Mouse (Mus musculus) brain, adult 2 months (tissue): Measurements from ENCODE around the gene Cadm1.
A peak's percentile ranks its signal among the peaks of the same experiment; 100 is the strongest.

Experiments
- DNase-seq: peaks from one replicate; pipeline ENCODE4 v3.0.0; 2011; ENCODE audit warnings: low read depth, low spot score

Gene Cadm1

GRCm38 (mm10) chr9:47669206-47669605 is 139.2 kb downstream of the Cadm1 start:
- DNase-seq = no peak

DNA sequence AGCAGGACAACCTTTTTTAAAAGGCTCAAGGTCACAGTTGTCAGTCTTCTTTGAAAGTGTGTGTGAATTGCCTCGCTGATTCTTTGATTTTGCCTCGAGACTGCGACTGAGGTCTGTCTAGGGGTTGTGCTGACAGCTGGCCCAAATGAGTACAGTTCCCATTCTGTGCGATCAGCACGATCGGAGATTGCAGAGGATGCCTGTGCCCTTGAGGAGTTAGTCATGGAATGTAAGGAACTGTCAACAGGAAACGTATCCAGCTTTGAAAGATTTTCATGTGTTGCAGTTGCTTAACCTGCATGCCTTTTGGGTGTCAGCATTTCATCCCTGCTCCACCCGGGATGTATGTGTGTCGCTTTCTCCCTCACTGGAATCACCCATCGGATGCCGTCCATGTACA is 141.6 kb downstream of the Cadm1 start:
- no peak for DNase-seq

GRCm38 (mm10) chr9:47674766-47675713 is 145.1 kb downstream of the Cadm1 start:
- DNase-seq = peak; percentile 63

DNA sequence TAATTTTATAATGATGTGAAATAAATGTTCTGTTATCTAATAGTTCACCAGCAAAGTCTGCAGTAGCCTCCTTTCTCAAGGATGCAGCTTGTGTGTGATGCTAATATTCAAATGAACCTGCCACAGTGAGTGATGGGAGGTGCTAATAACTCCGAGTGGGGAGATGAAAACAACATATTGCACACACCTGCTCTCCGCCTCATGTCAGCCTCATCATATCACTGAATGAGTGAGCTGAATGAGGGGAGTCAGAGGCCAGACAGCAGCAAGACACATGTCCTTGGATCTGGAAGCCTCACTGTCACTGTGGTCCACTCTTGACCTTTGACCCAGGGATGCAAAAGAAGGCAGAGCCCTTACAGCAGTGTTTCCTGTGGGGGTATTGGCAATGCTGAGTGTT is 156.9 kb downstream of the Cadm1 start:
- no peak for DNase-seq

- no peak for DNase-seq
Observed at GRCm38 (mm10) chr9:47687604-47688003, 157.6 kb downstream of the Cadm1 start.

GRCm38 (mm10) chr9:47688297-47688696 is 158.3 kb downstream of the Cadm1 start:
- DNase-seq = no peak

GRCm38 (mm10) chr9:47692911-47693310 is 162.9 kb downstream of the Cadm1 start:
- no peak for DNase-seq

- peak; percentile 84 for DNase-seq
Observed at GRCm38 (mm10) chr9:47699026-47699425, 169.1 kb downstream of the Cadm1 start.

GRCm38 (mm10) chr9:47700021-47700420 is 170.0 kb downstream of the Cadm1 start:
- DNase-seq = no peak

DNA sequence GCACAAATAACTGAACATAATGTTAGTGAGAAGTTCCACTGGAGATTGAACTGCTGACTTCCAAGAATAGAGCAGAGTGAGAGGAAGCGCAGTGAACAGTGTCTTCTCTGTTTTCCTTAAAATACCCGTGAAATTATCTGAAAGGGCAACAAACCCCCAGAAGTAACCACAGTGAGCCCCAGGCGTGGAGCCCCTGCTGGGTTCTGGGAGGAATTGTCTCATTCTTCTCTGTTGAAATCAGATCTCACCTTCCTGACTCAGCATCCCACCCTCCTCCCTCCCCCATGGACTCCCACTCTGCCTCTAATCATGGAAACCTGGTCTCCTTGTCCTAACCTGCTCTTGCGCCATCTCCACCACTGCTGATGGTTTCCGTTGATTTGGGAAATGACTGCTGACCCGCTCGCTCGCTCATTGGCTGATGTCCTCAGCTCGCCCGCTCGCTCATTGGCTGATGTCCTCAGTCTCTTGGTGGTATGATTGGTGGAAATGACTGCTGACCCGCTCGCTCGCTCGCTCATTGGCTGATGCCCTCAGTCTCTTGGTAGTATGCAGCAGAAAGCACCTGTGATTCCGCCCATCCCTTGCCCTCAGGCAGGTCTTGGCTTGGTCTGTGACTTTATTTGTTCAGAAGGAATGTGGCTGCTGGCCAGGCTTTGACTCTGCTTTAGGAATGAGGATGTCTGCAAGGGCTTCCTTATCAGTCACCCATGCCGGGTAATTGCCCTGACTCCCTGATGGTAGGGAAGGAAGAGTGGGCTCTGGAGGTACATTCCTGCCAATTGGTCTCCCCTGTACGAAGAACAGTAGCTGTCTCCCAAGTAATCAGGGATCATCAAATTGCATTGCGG is 173.3 kb downstream of the Cadm1 start:
- DNase-seq = no peak

DNA sequence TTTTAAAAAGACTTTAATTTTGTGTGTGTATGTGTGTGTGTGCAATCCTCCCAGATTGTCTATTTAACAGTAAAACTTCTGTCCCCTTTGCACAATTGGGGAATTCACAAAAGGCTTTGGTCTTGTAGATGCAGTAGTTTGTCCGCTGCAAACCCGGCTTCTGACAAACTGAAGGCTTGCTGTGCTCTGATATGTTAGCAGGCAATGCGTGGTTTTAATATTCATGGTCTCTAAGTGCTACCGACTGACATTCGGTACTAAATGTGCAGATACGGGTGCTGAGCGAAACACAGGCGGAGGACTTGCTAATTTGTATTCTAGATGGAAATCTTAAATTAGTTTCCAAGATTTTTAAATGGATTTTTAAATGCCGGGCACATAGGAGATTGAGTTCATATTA is 176.4 kb downstream of the Cadm1 start:
- no peak for DNase-seq

GRCm38 (mm10) chr9:47707326-47707725 is 177.4 kb downstream of the Cadm1 start:
- no peak for DNase-seq

DNA sequence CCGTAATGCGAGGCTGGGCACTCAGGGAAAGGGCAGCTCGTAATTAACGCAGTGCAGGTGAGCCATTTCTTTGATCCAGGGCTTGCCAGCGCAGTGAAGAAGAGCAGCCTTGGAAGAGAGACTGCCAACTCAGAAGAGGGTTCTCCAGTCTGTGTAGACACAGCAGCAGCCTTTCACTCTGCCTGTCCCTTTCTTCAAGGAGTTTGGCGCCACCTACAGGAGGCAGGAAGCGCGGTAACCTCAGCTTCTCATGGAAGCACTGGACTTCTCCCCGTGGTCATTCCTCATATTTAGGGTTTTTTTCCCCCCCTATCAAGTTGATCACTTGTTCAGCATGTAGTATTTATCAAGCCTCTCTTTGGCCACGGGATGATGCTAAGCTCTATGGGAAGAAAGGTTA is 178.3 kb downstream of the Cadm1 start:
- DNase-seq = peak; percentile 95

DNA sequence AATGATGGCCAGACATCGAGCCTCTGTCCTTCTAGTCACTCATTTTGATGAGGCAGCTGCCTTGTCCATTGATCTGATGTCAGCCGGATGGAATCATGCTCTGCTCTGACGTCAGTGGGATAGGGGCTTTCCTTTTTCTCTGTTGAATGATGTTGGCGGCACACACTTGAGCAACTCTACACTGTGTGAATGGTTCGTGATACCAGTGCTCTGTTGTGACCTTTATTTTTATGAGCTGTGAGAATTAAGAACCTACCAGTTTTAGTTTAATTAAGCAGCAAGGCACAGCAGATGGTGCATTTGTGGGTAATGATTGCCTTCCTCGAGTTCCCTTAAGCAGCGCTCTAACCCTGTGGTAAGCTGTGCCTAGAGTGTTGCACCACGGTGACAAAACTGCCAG is 181.0 kb downstream of the Cadm1 start:
- no peak for DNase-seq

DNA sequence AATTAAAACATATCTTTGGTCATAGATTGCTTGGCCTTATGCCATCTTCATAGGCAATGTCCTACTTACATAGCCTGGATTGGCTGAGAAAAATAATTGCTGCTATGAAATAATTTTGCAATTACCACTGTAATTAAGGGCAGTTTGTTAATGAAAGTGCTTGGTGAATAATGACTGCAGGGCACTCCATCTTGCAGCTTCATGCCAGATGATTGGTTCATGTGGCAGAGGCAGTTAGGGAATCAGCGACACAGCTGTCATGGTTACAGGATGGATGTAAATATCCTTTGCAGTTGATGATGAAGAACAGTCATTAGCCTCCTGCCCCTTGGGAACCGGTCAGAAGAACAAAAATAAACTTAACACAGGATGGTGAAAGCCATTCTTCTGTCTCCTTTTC is 184.6 kb downstream of the Cadm1 start:
- DNase-seq = no peak

DNA sequence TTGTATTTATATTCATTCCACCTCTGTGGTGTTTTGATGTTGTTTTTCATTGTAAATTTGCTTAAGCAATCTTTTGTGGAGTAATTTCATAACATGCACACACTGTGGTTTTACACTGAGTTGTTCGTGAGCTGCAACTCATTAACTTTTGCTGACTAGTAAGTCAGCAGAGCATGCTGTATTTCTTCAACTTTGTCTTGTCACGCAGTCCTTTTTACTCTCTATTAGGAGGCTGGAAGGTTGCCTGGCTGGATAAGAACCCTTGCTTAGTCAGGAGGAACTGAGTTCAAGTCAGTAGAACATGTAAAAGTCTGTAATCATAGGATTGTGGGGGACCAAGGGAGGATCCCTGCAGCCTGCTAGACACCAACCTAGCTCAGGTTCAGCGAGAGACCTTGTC is 185.4 kb downstream of the Cadm1 start:
- DNase-seq = no peak

GRCm38 (mm10) chr9:47716883-47717282 is 186.9 kb downstream of the Cadm1 start:
- peak; percentile 71 for DNase-seq

DNA sequence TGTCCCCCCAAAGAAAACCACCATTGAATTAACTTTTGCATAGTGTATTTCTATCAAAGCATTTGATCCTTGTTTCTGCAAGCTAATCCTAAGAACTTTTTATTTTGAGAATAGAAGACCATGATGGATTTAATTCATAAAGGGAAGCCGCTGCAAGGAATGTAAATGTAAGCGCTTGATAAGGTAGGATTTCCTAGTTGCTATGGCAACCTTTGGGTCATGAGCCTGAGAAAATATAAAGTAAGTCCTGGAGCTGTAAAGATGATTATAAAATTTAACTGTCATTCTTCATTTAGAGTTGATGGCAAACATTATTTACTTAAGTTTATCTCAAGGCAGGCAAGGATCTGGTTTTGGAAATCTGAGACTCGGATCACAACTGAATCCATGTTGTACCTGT is 197.6 kb downstream of the Cadm1 start:
- no peak for DNase-seq

DNA sequence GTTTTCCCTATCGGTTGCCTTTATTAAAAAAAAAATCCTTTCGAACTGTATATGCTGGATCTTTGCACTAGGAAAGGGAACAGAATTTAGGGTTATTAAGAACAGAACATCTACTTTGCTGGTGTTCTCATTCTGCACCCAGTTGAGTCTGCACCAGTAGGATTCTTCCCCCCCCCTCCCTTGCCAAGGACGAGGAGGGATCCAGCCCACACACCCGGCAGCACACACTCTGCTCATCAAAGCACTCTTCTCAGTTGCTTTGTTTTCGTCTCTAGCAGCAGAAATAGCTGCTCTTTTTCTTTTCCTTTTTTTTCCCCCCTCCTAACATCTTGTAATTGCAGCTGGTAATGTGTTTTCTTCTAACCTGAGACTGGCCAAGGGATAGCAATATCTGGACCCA is 198.9 kb downstream of the Cadm1 start:
- peak; percentile 93 for DNase-seq

DNA sequence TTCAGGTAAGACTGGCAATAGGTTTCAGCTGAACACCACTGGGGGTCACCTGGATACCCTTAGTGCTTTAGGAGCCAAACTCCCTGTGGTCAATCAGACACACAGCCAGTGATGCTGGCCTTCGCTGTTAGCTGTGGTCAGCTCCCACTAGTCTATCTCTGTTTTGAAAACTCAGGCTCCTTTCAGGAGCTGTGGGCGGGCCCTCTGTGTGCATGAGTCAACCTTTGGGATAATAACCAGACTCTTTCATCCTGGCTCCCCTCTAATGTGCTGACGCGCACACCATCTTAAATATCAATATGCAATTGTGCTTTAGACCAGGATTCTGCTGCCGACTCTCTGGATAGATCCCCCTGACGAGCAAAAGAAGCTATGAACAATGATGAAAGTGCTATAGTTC is 200.3 kb downstream of the Cadm1 start:
- DNase-seq = no peak

DNA sequence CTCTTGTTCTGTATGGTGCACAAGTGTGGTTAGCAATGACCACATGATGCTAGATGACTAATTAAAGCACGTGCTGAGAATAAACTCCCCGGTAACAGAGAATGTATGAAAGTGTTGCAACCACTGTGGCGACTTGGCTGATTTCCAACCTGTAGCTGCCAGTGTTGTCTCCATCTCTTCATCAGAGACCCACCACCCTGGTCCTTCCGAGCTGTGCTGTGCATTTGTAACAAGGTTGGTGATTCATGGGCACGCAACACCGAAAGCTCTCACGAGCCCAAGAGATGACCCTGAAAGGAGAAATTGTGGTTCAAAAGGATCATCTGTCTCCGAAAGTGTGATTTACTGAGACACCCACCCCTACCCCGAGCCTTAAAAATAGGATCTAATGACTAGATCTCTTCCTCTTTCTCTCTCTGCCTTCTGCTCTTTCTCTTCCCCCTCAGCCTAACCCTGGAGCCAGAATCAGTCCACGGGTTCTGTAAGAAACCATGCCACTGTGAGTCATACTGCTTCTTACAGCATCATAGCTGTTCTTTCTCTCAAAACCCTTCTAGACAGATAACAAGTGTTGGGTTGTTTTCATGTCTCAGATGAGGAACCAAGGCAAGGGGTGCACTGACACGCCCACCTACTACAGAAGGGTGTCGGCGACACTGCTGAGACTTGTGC is 203.9 kb downstream of the Cadm1 start:
- DNase-seq = peak; percentile 84

DNA sequence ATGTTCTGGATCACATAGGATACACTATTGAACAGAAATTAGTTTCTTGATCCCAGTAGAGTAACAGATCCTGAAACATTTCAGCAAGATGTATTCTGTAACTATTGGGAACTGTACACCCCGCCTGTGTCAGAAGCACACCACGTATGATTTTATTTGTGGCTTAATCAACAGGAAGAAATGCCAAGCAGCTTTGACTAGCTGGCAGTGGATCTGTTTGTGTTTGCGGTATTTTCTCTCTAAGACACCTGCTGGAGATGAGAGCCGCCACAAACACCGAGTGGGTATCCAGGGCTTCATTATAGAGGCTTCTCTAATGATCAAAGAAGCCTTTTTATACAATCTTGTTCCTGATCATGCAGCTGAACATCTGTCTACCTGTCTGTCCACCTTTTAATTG is 204.9 kb downstream of the Cadm1 start:
- DNase-seq = peak; percentile 44
